Mouse (Mus musculus): ENCODE results near the gene Oxct2b.

GRCm38 (mm10) chr4:123082283-123083163, 33.5 kb upstream of the Oxct2b start:
- no peak for TF ChIP-seq E2F4 (IDR thresholded peaks at IDR 0.05; ENCODE audit: borderline replicate concordance, low read depth, low read length)
- TF ChIP-seq GATA1 (IDR thresholded peaks at IDR 0.05; ENCODE audit: low read depth, low read length) = no peak

Data from MEL (cell line).